Mouse (Mus musculus) brain, embryonic 14.5 days (tissue): Measurements from ENCODE around the gene Itpa. TPM values are rescaled to one million over a fixed set of nuclear protein-coding genes. Genes with fewer than 3 reads are reported as not detected.

ENCODE experiments used
- DNase-seq: peaks from one replicate; pipeline ENCODE4 v3.0.0-alpha.2; 2011; ENCODE audit warnings: low read depth
- CTCF ChIP-seq: fragments of 200-500 bp; IDR thresholded peaks from 2 replicates; pipeline ENCODE4 v1.5.1; 2012; ENCODE audit warnings: inconsistent platforms, mild to moderate bottlenecking, moderate library complexity, borderline replicate concordance; ENCODE audit not compliant: insufficient read depth, insufficient read length; ENCODE audit errors: extremely low read depth
- POLR2A ChIP-seq: fragments of 200-500 bp; IDR thresholded peaks from 2 replicates; pipeline ENCODE4 v1.6.1; 2012; ENCODE audit warnings: mild to moderate bottlenecking, inconsistent platforms, borderline replicate concordance; ENCODE audit not compliant: poor library complexity, insufficient read depth, insufficient read length, severe bottlenecking; ENCODE audit errors: extremely low read depth
- polyA plus RNA-seq: library from polyadenylated mRNA; depleted of rRNA; stranded (reverse); fragments of >200 nt; gene quantifications from 2 replicates; pipeline ENCODE4 v1.2.3, GENCODE M21; 2012

Gene Itpa
- polyA plus RNA-seq, 1 experiment: 91.6 TPM

DNA sequence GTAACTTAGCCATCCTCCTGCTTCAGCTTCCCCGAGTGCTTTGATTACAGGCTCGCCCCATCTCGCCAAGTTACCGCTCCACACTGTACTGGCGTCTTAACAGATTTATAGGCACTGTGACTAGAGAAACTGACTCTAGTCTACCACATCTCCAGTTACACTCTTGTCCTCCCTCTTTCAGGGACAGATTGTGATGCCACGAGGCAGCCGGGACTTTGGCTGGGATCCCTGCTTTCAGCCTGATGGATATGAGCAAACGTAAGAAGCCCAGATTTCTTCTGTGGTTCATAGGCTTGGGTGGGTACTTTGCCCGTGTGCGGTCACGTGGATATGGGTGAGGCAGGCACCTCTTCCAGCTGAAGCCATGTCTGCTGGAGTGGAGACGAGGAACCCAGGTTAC, 11.7 kb downstream of the Itpa start:
- TF ChIP-seq POLR2A: no peak
- TF ChIP-seq CTCF: no peak
- no peak for DNase-seq

DNA sequence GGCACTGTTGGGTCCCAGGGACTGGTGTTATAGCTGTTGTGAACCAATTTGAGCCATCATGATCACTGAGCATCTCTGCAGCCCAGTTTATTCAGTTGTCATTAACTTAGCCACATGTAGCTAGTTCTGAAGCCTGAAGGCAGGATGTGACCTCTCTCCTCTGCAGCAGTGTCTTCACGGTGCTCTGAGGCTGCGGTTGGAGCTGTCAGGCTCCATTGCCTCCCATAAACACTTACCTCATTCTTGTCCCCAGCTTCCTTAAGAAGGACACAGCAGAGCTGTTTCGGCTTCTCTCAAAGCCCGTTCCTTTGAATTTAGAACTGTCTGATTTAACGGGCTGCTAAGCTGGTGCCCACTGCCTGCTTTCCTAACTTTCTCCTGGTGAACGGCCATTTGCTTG, 12.5 kb downstream of the Itpa start:
- no peak for DNase-seq
- TF ChIP-seq CTCF (no peak), POLR2A (no peak)

DNA sequence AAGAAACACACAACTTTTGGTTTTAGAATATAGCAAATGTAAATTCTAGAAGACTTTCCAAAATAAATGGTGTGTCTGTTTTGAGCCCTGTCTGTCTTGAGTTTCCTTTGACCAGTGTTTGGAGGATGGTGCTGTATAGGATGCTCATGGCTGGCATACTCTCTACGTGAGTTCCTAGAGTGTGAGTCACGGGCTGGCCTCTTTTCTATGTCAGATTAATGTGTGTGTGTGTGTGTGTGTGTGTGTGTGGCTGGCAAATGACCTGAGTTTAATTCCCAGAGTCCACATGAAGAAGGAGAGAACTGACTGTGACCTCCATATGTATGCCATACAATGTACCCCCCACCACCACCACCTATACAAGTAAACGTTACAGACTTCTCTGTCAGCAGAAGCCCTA, 14.1 kb downstream of the Itpa start:
- TF ChIP-seq CTCF: no peak
- TF ChIP-seq POLR2A: no peak
- DNase-seq: no peak

DNA sequence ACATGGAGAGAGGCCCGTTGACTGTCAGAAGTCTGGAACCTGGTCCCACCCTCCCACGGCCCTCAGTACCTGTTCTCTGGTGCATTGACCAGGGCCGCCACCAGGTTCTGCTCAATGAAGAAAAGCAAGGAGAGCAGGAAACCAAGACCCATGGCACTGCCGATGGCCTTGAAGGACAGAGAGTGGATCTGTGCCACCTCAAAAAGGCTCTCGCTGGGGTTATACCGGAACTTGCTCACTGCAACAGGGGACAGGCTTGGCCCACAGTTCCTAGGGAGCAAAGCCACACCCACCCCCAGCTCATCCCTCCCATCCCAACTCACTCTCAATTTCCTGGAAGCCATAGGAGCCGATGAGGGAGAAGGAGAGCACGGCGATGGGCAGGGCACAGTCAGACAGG, 18.0 kb downstream of the Itpa start:
- no peak for DNase-seq
- TF ChIP-seq POLR2A (no peak), CTCF (no peak)

DNA sequence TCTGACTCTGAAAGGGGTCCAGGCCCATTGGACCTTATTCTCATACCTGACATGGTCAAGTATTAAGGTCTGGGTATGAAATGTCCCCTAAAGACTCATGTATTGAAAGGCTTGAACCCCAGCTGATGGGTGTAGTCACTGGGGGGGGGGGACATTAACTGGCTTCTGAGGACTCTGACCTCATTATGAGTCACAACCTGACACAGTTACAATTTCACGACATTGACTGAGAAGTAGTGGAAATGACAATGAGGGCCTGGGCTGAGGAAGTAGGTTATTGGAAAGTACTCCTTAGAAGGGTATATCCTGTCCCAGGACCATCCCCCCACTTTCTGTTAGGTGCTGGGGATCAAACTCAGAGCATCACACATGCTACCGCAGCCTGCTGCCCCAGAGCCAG, 21.6 kb downstream of the Itpa start:
- no peak for DNase-seq
- TF ChIP-seq POLR2A (no peak), CTCF (no peak)

DNA sequence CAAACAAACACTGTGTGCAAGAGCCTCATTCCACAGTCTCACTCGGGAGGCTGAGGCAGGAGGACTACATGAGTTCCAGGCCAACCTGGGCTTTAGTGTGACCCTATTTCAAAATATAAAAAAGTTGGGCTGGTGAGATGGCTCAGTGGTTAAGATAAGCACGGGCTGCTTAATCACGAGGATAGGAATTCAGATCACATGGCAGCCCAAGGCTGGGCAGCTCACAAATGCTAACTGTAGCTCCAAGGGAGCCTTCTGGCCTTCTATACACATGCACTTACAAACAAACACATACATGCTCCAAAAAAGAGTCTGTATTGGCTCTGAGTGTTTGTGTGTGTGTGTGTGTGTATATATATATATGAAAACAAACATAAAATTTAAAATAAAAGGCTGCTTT, 26.2 kb downstream of the Itpa start:
- DNase-seq: no peak
- no peak for TF ChIP-seq POLR2A
- no peak for TF ChIP-seq CTCF

DNA sequence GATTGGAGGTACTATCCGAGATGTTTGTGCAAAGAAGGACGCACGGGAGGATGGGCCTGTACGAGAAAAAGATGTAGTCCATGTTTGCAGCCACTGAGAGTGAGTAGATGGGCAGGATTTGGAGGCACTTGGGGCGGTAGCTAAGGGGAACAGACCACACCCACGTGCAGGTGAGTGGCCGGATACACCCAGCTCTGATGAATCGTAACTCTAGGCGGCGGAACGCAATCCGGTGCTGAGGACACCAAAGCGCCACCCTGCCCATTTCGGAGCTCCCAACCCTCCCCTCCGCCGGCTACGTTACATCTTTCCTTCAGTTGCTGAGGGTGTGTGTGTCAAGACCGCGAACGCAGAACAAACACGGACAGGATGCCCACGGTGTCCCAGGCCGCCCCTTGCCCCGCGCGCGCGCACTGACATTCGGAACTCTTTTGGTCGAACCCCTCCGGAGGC, 29.3 kb downstream of the Itpa start:
- TF ChIP-seq POLR2A (no peak), CTCF (no peak)
- no peak for DNase-seq

DNA sequence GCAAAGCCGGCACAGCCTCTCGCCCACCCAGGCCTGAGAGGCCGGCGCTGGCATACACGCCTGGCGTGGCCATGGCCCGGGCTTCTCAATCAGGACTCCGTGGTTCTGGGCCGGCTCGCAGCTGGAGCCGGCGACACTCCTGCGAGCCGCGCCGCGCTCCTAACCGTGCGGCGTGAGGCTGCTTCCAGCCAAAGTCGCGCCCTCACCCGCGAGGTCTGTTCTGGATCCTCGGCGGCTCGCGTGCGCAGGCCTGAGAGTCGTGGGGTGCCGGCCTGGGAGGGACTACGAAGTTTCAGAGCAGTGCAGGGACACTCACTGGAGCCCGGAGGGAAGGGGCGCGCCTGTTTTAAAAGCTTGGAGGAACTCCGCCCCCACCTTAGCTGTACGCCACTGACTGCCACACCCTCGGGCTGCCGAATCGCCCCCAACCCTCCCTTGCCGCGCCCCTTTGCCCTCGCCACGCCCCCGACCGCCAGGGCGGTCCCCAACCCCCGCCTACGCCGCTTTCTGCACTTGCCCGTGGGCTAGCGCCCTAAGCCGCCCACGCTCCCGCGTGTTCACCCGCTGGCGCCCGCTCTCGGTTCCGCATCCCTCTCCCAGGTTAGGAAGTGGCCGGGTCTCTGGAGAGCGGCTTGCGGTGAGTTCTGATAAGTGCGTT, 29.9 kb downstream of the Itpa start, which contains the start of gene Slc4a11:
Gene Slc4a11 (minus strand): TSS at position 367 of the 658 bp plus-strand sequence.
- TF ChIP-seq POLR2A: no peak
- no peak for TF ChIP-seq CTCF
- DNase-seq: peak; percentile 48

DNA sequence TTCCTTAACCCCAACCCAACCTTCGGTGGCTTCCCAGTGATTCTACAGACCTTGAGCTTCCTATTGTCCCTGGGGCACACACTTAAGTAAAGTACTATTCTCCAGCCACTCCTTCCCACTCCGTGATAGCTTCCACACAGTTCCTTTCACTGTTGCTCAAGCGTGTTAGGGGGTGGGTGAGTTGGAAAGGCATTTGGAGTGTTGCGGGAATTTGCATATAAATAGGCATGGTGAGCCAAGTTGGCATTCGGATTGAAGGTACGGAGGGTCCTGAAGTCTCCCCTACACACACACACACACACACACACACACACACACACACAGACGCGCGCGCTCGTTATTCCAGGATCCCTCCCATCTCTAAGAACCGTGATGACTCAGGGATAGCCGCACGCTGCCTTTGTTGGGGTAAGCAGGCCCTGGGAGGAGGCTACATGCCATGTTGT, 30.4 kb downstream of the Itpa start:
- DNase-seq: peak; percentile 87

DNA sequence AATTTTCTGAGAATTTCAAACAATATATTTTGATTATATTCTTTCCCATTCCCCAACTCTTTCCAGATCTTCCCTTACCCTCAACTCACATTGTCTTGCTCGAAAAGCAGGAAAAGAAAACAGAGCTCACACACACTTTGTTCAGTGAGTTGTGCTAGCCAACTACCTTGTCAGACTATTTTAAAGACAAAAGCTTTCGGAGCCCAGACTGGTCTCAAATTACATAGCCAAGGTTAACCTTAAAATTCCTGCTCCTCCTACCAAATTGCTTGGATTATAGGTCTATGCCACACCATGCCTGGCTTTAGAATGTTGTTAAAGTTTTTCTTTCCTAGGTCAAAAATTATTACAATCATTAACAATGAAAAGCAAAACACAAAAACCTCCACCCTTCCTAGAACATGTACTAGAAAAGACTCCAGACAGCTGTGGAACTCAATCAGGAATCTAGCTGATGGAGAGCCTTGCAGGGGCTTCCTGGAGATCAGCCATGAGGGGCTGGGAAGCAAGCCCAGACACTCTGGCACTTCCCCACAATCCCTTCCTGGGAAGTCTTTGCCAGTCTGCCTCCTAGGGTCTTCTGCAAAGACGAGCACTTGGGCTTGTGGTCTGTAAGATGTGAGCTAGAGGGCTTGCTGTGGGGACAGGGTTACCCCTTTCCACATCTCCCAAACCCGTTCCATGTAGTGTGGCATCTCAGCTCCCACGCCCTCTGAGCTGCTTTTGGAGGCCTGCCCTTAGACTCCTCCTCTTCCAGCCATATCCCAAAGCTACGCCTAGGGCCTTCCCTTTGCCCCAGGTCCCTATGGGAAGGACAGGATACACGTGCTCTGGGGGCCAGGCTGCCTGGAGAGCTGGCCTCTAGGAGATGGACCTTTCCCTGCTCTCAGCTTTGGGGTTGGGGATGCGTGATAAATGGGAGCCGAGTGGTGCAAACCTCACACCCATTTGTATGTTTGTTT, 36.9 kb downstream of the Itpa start:
- TF ChIP-seq CTCF (no peak), POLR2A (no peak)
- peak; percentile 73 for DNase-seq

More for the DNA sequence above, 30.4 kb downstream of the Itpa start:
- no peak for TF ChIP-seq CTCF
- TF ChIP-seq POLR2A: no peak

DNA sequence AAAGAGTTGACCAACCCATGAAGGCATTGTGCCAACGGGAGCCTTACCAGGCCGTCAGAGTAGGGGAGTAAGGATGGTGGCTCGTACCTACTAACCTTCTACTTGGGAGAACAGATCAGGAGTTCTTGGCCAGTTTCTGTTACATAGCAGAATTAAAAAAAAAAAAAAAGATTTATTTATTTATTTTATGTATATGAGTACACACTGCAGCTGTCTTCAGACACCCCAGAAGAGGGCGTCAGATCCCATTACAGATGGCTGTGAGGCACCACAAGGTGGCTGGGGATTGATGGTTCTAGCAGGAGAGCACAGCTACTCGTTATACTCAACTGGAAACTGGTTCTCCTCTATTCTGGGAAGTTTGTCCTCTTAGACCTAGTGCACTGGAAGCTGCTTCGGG, 37.8 kb downstream of the Itpa start:
- DNase-seq: no peak
- TF ChIP-seq POLR2A: no peak
- TF ChIP-seq CTCF: no peak
